ENCODE assay signal across 8 mouse cellular contexts in genomic region chr7:142580121-142580879, GRCm38 (mm10). TPM values are rescaled to one million over a fixed set of nuclear protein-coding genes. Genes with fewer than 3 reads are reported as not detected.
DNase-seq lines count a peak whose midpoint lies in the region; ATAC-seq and TF ChIP-seq lines count a peak whose summit lies in the region.

No protein-coding gene starts in this region.

- 0 out of 2 replicates have a peak, but pooled peaks have one; percentile 24 for ATAC-seq in heart, postnatal 0 days (ENCODE audit: insufficient read depth, low read depth)
- no peak for ATAC-seq in liver, embryonic 14.5 days (ENCODE audit: insufficient read depth)
- ATAC-seq in neural tube, embryonic 11.5 days (ENCODE audit: insufficient read depth, low FRiP score, low TSS enrichment), result peak; percentile 69

- H3K27me3 ChIP-seq in heart, postnatal 0 days (ENCODE audit: control insufficient read depth, insufficient read depth, low read length), result no peaks in the 10 kb centered on the region
- no peaks in the 10 kb centered on the region for H3K27me3 ChIP-seq in liver, embryonic 14.5 days (ENCODE audit: control insufficient read depth, insufficient read depth, low read length)
- H3K27me3 ChIP-seq in neural tube, embryonic 11.5 days (ENCODE audit: control insufficient read depth, insufficient read depth, low read length), result no peaks in the 10 kb centered on the region

- no peaks in the 10 kb centered on the region for H3K36me3 ChIP-seq in heart, postnatal 0 days (replicated peaks; ENCODE audit: control insufficient read depth, insufficient read depth, low read length)
- H3K36me3 ChIP-seq in liver, embryonic 14.5 days (replicated peaks; ENCODE audit: control insufficient read depth, insufficient read depth, low read depth), result no peaks in the 10 kb centered on the region
- no peaks in the 10 kb centered on the region for H3K36me3 ChIP-seq in neural tube, embryonic 11.5 days (ENCODE audit: control insufficient read depth, insufficient read depth, low read length)

- no peak overlapping the region for H3K27ac ChIP-seq in embryonic fibroblast, embryonic 13.5 days (ENCODE audit: insufficient read depth, low read length)
- H3K27ac ChIP-seq in heart, postnatal 0 days (ENCODE audit: low read depth), result no peak overlapping the region
- no peak overlapping the region for H3K27ac ChIP-seq in liver, embryonic 14.5 days
- no peak overlapping the region for H3K27ac ChIP-seq in neural tube, embryonic 11.5 days (ENCODE audit: low read depth, low read length)

- peak overlapping the region; percentile 31 for H3K4me3 ChIP-seq in embryonic fibroblast, embryonic 13.5 days (ENCODE audit: insufficient read depth, low read length)
- peak overlapping the region; percentile 36 for H3K4me3 ChIP-seq in heart, postnatal 0 days (ENCODE audit: low read depth, low read length)
- peak overlapping the region; percentile 20 to 54; a peak in 3 of 4 replicates for H3K4me3 ChIP-seq in liver, embryonic 14.5 days (ENCODE audit: insufficient read depth in 1 of 2, low read depth in 2 of 2, low read length in 2 of 2)
- H3K4me3 ChIP-seq in neural tube, embryonic 11.5 days (ENCODE audit: low read depth, low read length), result peak overlapping the region; percentile 23

- H3K9me3 ChIP-seq in heart, postnatal 0 days (replicated peaks; ENCODE audit: control insufficient read depth, low read length), result peaks cover 5% of the 10 kb centered on the region; the same call in 1 of the 2 replicates
- H3K9me3 ChIP-seq in liver, embryonic 14.5 days (ENCODE audit: control insufficient read depth, low read length), result no peaks in the 10 kb centered on the region
- H3K9me3 ChIP-seq in neural tube, embryonic 11.5 days (ENCODE audit: control insufficient read depth, low read length), result peaks cover 10% of the 10 kb centered on the region

- no peaks in the 10 kb centered on the region for H3K4me1 ChIP-seq in embryonic fibroblast, embryonic 13.5 days (ENCODE audit: control insufficient read depth, insufficient read depth, low read length)
- H3K4me1 ChIP-seq in heart, postnatal 0 days (ENCODE audit: control insufficient read depth, insufficient read depth), result 0 out of 2 replicates have a peak, but pooled peaks cover 11% of the 10 kb centered on the region
- 0 out of 4 replicates have a peak, but pooled peaks cover 0 to 2% of the 10 kb centered on the region in 2 experiments for H3K4me1 ChIP-seq in liver, embryonic 14.5 days (replicated peaks; ENCODE audit: control insufficient read depth in 2 of 2, insufficient read depth in 2 of 2, low read length in 1 of 2)
- 0 out of 2 replicates have a peak, but pooled peaks cover 3% of the 10 kb centered on the region for H3K4me1 ChIP-seq in neural tube, embryonic 11.5 days (ENCODE audit: control insufficient read depth, insufficient read depth, low read length)

- peak overlapping the region; percentile 66 for H3K4me2 ChIP-seq in heart, postnatal 0 days (ENCODE audit: low read depth, low read length)
- peak overlapping the region; percentile 57 for H3K4me2 ChIP-seq in liver, embryonic 14.5 days (ENCODE audit: low read depth)
- peak overlapping the region; percentile 59 for H3K4me2 ChIP-seq in neural tube, embryonic 11.5 days (ENCODE audit: low read depth)

- TF ChIP-seq EP300 in heart, postnatal 0 days (IDR thresholded peaks at IDR 0.05; ENCODE audit: low read depth), result no peak
- no peak for TF ChIP-seq EP300 in liver, embryonic 14.5 days (IDR thresholded peaks at IDR 0.05; ENCODE audit: low read depth)

- WGBS in heart, postnatal 0 days, result 39% methylated on average over 26 of the region's 26 CpGs
- WGBS in liver, embryonic 14.5 days (ENCODE audit: insufficient replicate concordance), result 46% methylated on average over 26 of the region's 26 CpGs
- 49% methylated on average over 26 of the region's 26 CpGs for WGBS in neural tube, embryonic 11.5 days

- TF ChIP-seq POLR2A in embryonic fibroblast, embryonic 13.5 days (IDR thresholded peaks at IDR 0.05; ENCODE audit: low read depth, low read length), result no peak

- peak; percentile 77; the same call in 1 of the 2 replicates for TF ChIP-seq CTCF in embryonic fibroblast, embryonic 13.5 days (IDR thresholded peaks at IDR 0.05; ENCODE audit: borderline replicate concordance, insufficient read depth, low read length)
- peak; percentile 61 for TF ChIP-seq CTCF in heart, postnatal 0 days (IDR thresholded peaks at IDR 0.05; ENCODE audit: low read depth)
- TF ChIP-seq CTCF in liver, embryonic 14.5 days (IDR thresholded peaks at IDR 0.05; ENCODE audit: low read depth), result peak; percentile 60

- no peak overlapping the region for H3K9ac ChIP-seq in heart, postnatal 0 days (replicated peaks; ENCODE audit: low read depth, low read length)
- H3K9ac ChIP-seq in liver, embryonic 14.5 days (replicated peaks), result no peak overlapping the region
- peak overlapping the region; percentile 32; the same call in 1 of the 2 replicates for H3K9ac ChIP-seq in neural tube, embryonic 11.5 days (ENCODE audit: low read length)

- DNase-seq in CD4-positive helper T cell, adult 2 months (ENCODE audit: low read depth, low spot score), result peak; percentile 42
- DNase-seq in adrenal gland, postnatal 25 days, result peak; percentile 47
- peak; percentile 53 for DNase-seq in heart, postnatal 0 days (ENCODE audit: low spot score)
- peak; percentile 19 to 74 for DNase-seq in kidney, postnatal 36 days
- DNase-seq in liver, embryonic 14.5 days (ENCODE audit: low read depth in 3 of 3, low spot score in 3 of 3), result no peak
- DNase-seq in neural tube, embryonic 11.5 days (ENCODE audit: low spot score), result peak; percentile 76
- DNase-seq in thymus, postnatal 14 days, result peak; percentile 62

RNA-seq across cellular contexts. Expression of gene Mrpl23, which starts 47.8 kb away (rescaled TPM):
- 4.5 and 13.8 TPM in 2 replicates for total RNA-seq in adrenal gland, postnatal 25 days (2021)
- polyA plus RNA-seq in embryonic fibroblast, embryonic 13.5 days (2011; ENCODE audit: insufficient read length, low read depth, missing spikeins), result 8.2 and 10.6 TPM in 2 replicates
- 87.2 and 90.9 TPM in 2 replicates for total RNA-seq in heart, postnatal 0 days (2014; rRNA removed; ENCODE audit: low replicate concordance)
- 14.9 TPM in 2 replicates for polyA plus RNA-seq in heart, postnatal 0 days (2015; fragmentation: Nextera tagmentation; extraction: Ambion mirVana)
- 24.4 and 45.9 TPM in 2 replicates for polyA plus RNA-seq in liver, embryonic 14.5 days (2012; rRNA removed)
- 11.1 and 14.4 TPM in 2 replicates for polyA plus RNA-seq in liver, embryonic 14.5 days (2014; fragmentation: Nextera tagmentation; extraction: Ambion mirVana)
- polyA plus RNA-seq in neural tube, embryonic 11.5 days (2014; fragmentation: Nextera tagmentation; extraction: Ambion mirVana), result 10.6 and 20.0 TPM in 2 replicates

Comparison
In these comparisons a context has a peak if more than half of its experiments do, and no peak if none do; other contexts are left out.
1. DNase-seq: peak in CD4-positive helper T cell, adult 2 months (single experiment), adrenal gland, postnatal 25 days (single experiment), heart, postnatal 0 days (single experiment), kidney, postnatal 36 days (2 of 2), neural tube, embryonic 11.5 days (single experiment) and thymus, postnatal 14 days (single experiment); none in liver, embryonic 14.5 days (0 of 3).
2. Peak in every context shown above with its lines, with median percentiles within 50 percentile points of each other: H3K4me3 ChIP-seq, CTCF ChIP-seq and H3K4me2 ChIP-seq.